Mouse (Mus musculus) C2C12 (cell line): ENCODE data around the gene Tenm2. TPM values are rescaled to one million over a fixed set of nuclear protein-coding genes. Genes with fewer than 3 reads are reported as not detected.

Source experiments
- H3K27me3 ChIP-seq: one replicate; pipeline ENCODE4 v1.6.1; 2011; ENCODE audit not compliant: control insufficient read depth, insufficient read depth, insufficient read length
- H3K36me3 ChIP-seq: one replicate; pipeline ENCODE4 v1.6.1; 2011; ENCODE audit not compliant: control insufficient read depth, insufficient read depth
- H3K4me3 ChIP-seq: one replicate; pipeline ENCODE4 v1.5.1; 2011; ENCODE audit warnings: mild to moderate bottlenecking, control low read depth; ENCODE audit not compliant: poor library complexity, insufficient read depth, severe bottlenecking
- H3K79me2 ChIP-seq: one replicate; pipeline ENCODE4 v1.6.1; 2011; ENCODE audit not compliant: control insufficient read depth, insufficient read depth
- H3K79me3 ChIP-seq: one replicate; pipeline ENCODE4 v1.6.1; 2011; ENCODE audit warnings: low read depth, control low read depth
- H3ac ChIP-seq: one replicate; pipeline ENCODE3; 2011; ENCODE audit warnings: low read depth; ENCODE audit not compliant: control insufficient read depth, insufficient read length
- CEBPB ChIP-seq: IDR thresholded peaks from one replicate; pipeline ENCODE4 v1.6.1; 2011; ENCODE audit warnings: low read depth, mild to moderate bottlenecking, control low read depth, moderate library complexity
- CTCF ChIP-seq: IDR thresholded peaks from one replicate; pipeline ENCODE4 v1.5.1; 2011; ENCODE audit not compliant: control insufficient read depth, insufficient read depth, insufficient read length
- FOSL1 ChIP-seq: IDR thresholded peaks from one replicate; pipeline ENCODE4 v1.8.0; 2011; ENCODE audit warnings: mild to moderate bottlenecking, low read length; ENCODE audit not compliant: poor library complexity, insufficient read depth, severe bottlenecking
- MAX ChIP-seq: IDR thresholded peaks from one replicate; pipeline ENCODE4 v1.6.1; 2011; ENCODE audit warnings: mild to moderate bottlenecking, control low read depth
- MYOD1 ChIP-seq: IDR thresholded peaks from one replicate; pipeline ENCODE4 v1.6.1; 2011; ENCODE audit warnings: low read depth; ENCODE audit not compliant: control insufficient read depth, insufficient read length
- MYOG ChIP-seq: IDR thresholded peaks from one replicate; pipeline ENCODE4 v1.6.1; 2011; ENCODE audit not compliant: control insufficient read depth, insufficient read length; ENCODE audit errors: extremely low read depth
- USF1 ChIP-seq: IDR thresholded peaks from one replicate; pipeline ENCODE4 v1.6.1; 2011; ENCODE audit warnings: low read depth, mild to moderate bottlenecking, control low read depth, moderate library complexity
- polyA plus RNA-seq: library from polyadenylated mRNA; unstranded; fragments of >200 nt; fragmentation: generic; extraction: Trizol; gene quantifications from one replicate; pipeline ENCODE4 v1.2.1, GENCODE M21; 2012; ENCODE audit warnings: missing spikeins

The Tenm2 gene
- polyA plus RNA-seq, 1 experiment = not detected

DNA sequence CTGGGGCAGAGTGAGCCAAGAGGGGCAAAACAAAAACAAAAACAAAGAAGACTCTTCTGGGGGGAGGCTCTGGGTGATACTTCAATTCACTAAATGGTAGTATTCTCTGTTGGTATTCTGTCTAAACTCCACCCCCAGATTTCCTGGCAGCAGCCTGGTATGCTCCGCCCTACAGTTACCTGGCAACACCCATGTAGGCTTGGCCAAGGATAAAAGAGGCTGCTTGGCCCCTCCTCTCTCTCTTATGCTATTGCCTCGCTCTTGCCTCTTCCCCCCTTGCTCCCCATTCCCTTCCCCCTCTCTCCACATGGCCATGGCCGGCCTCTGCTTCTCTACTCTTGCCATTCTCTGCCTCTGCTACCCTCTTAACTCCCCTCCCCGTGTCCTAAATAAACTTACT is 687.6 kb downstream of the Tenm2 start:
- TF ChIP-seq MYOG (no peak), MYOD1 (no peak), CTCF (no peak), FOSL1 (no peak), MAX (no peak)
- Histone ChIP-seq H3ac (no peak overlapping the region), H3K27me3 (no peaks in the 10 kb centered on the region), H3K4me3 (no peak overlapping the region), H3K79me2 (no peaks in the 10 kb centered on the region), H3K79me3 (no peaks in the 10 kb centered on the region), H3K36me3 (no peaks in the 10 kb centered on the region)

DNA sequence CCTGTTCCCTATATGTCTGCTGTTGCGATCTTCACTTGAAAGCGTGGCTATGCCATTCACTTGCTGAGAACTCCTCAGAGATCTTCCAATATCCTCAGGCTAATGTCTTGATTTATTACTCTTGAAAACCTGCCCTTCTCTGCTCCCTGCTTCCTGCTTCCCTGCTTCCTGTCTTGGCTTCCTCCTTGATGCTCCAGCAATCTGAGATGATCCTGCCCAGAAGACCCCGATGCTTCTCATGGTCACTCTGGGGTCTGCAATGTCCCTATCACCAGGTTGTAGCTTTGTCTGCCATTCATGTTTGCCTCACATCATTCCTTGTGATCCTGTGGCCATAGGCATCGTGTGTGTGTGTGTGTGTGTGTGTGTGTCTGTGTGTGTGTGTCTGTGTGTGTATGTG is 697.6 kb downstream of the Tenm2 start:
- H3K27me3 ChIP-seq = no peaks in the 10 kb centered on the region
- no peak overlapping the region for H3ac ChIP-seq
- H3K79me3 ChIP-seq = no peaks in the 10 kb centered on the region
- H3K36me3 ChIP-seq = no peaks in the 10 kb centered on the region
- H3K79me2 ChIP-seq = no peaks in the 10 kb centered on the region
- TF ChIP-seq MYOD1 (no peak), FOSL1 (no peak)
- no peak overlapping the region for H3K4me3 ChIP-seq

DNA sequence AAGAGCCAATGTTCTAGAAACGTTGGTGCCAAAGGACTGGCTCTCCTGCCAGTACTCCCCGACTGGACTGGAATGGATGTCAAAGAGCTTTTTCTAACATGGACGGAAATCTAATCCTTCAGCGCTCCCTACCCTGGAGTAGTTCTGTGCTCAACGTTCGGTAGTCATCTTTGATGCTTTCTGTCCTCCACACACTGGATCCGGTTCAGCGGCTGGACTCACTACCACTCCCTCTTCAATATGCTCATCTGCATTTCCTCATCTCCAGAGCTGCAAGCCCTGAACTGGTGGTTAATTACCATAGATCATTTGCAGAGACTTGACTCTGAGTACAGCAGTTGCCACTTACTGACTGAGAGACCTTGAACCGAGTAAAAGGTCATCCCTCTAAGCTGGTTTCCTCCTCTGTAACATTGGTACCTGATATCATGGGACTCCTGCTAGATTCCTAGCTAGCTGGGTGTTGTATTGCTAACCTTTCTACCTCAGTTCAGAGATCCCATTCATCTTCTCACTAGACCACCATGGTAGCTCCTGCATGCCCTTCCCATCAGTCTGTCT is 698.1 kb downstream of the Tenm2 start:
- Histone ChIP-seq H3K79me3 (no peaks in the 10 kb centered on the region), H3ac (no peak overlapping the region), H3K27me3 (no peaks in the 10 kb centered on the region), H3K36me3 (no peaks in the 10 kb centered on the region), H3K4me3 (no peak overlapping the region), H3K79me2 (no peaks in the 10 kb centered on the region)
- no peak for TF ChIP-seq MYOD1
- no peak for TF ChIP-seq FOSL1
- no peak for TF ChIP-seq USF1
- TF ChIP-seq MYOG = no peak
- no peak for TF ChIP-seq MAX
- TF ChIP-seq CTCF = no peak
- no peak for TF ChIP-seq CEBPB

DNA sequence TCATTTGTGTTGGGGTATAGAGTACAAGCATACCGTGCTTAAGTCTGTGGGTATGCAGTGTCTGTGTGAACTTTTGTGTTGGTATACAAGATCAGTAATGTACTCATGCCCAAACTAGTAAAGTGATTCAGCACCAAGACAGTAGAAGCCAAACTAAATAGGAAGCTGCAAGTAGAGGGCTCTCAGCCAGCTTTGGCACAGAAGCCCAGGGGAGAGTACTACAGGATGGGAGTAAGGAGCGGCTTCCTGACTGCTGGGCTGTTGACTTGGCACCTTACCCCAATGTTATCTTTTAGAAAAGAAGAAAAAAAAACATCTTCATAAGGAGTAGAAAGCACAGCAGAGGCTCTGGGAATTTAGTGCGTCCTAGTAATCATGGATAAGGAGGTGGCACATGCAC is 700.2 kb downstream of the Tenm2 start:
- no peak for TF ChIP-seq USF1
- no peak for TF ChIP-seq MYOG
- TF ChIP-seq CEBPB = no peak
- TF ChIP-seq CTCF = no peak
- H3K79me2 ChIP-seq = no peaks in the 10 kb centered on the region
- H3K27me3 ChIP-seq = no peaks in the 10 kb centered on the region
- no peak overlapping the region for H3ac ChIP-seq
- H3K4me3 ChIP-seq = no peak overlapping the region
- no peaks in the 10 kb centered on the region for H3K79me3 ChIP-seq
- H3K36me3 ChIP-seq = no peaks in the 10 kb centered on the region

DNA sequence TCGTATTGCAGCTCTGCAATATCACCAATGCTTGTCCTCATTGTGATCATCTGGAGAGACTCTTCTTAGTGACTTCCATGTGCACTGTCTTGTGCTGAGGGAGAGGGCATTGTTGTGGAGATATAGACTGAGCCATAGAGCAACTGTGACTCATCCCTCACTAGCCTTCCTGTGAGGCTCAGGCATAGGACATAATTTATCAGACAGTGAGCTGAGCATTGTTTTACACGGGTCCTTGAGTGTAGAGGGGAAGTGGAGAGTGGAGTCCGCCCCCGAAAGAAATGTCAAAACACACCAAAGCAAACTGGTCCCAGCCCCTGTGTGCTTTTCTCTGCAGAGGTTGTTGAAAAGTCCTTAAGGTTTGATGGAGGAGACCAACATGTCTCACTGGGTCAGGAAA is 704.1 kb downstream of the Tenm2 start:
- TF ChIP-seq MYOD1 (no peak), FOSL1 (no peak), MYOG (no peak), CTCF (no peak), USF1 (no peak), CEBPB (no peak), MAX (no peak)
- Histone ChIP-seq H3ac (no peak overlapping the region), H3K36me3 (no peaks in the 10 kb centered on the region), H3K4me3 (no peak overlapping the region), H3K79me2 (no peaks in the 10 kb centered on the region), H3K79me3 (no peaks in the 10 kb centered on the region), H3K27me3 (no peaks in the 10 kb centered on the region)

DNA sequence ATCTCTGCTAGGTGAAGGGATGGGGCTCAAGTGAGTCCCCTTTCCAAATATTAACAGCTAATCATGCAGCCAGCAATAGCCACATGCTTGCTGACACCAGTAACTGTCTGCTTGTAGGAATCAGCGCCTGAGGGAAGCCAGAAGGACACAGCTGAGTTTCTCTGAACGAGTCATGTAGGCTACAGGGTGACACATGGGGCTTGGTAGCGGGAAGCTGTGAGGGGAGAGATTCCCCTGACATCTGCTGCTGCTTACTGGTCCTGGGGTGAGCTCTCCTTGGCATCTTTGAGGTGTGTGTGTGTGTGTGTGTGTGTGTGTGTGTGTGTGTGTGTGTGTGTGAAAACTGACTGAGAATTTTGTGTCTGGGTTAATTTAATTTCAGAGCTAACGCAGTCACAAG is 708.3 kb downstream of the Tenm2 start:
- no peaks in the 10 kb centered on the region for H3K79me3 ChIP-seq
- no peaks in the 10 kb centered on the region for H3K27me3 ChIP-seq
- no peak overlapping the region for H3K4me3 ChIP-seq
- TF ChIP-seq USF1 (no peak), CTCF (no peak), CEBPB (no peak), MYOG (no peak), MYOD1 (no peak), MAX (no peak), FOSL1 (no peak)
- H3ac ChIP-seq = no peak overlapping the region
- no peaks in the 10 kb centered on the region for H3K79me2 ChIP-seq
- H3K36me3 ChIP-seq = no peaks in the 10 kb centered on the region
